Mouse (Mus musculus): ENCODE data around the gene Atp8b4.

The Atp8b4 gene

GRCm38 (mm10) chr2:126394924-126395323 lies 105.5 kb downstream of the Atp8b4 start:
- in situ Hi-C loops (cut with MboI; ENCODE audit: low pct_unique_long_range_greater_than_20kb in 1 of 2, low sequenced_read_pairs in 2 of 2, unreplicated experiment in 1 of 2), result no loop called here

GRCm38 (mm10) chr2:126387458-126388037 lies 112.9 kb downstream of the Atp8b4 start:
- in situ Hi-C loops (cut with MboI; ENCODE audit: low pct_unique_long_range_greater_than_20kb in 1 of 2, low sequenced_read_pairs in 2 of 2, unreplicated experiment in 1 of 2), result no loop called here

- in situ Hi-C loops (cut with MboI; ENCODE audit: low pct_unique_long_range_greater_than_20kb in 1 of 2, low sequenced_read_pairs in 2 of 2, unreplicated experiment in 1 of 2), result no loop called here
These were observed 114.4 kb downstream of the Atp8b4 start for GRCm38 (mm10) chr2:126386056-126386455.

GRCm38 (mm10) chr2:126380300-126380699 lies 120.2 kb downstream of the Atp8b4 start:
- in situ Hi-C loops (cut with MboI; ENCODE audit: low pct_unique_long_range_greater_than_20kb in 1 of 2, low sequenced_read_pairs in 2 of 2, unreplicated experiment in 1 of 2), result no loop called here

- in situ Hi-C loops (cut with MboI; ENCODE audit: low pct_unique_long_range_greater_than_20kb in 1 of 2, low sequenced_read_pairs in 2 of 2, unreplicated experiment in 1 of 2), result no loop called here
These were observed 128.8 kb downstream of the Atp8b4 start for GRCm38 (mm10) chr2:126371634-126372033.

GRCm38 (mm10) chr2:126369815-126370214 lies 130.7 kb downstream of the Atp8b4 start:
- in situ Hi-C loops (cut with MboI; ENCODE audit: low pct_unique_long_range_greater_than_20kb in 1 of 2, low sequenced_read_pairs in 2 of 2, unreplicated experiment in 1 of 2), result no loop called here

- in situ Hi-C loops (cut with MboI; ENCODE audit: low pct_unique_long_range_greater_than_20kb in 1 of 2, low sequenced_read_pairs in 2 of 2, unreplicated experiment in 1 of 2), result no loop called here
These were observed 136.4 kb downstream of the Atp8b4 start for GRCm38 (mm10) chr2:126363745-126364725.

GRCm38 (mm10) chr2:126363050-126363744 lies 137.3 kb downstream of the Atp8b4 start:
- in situ Hi-C loops (cut with MboI; ENCODE audit: low pct_unique_long_range_greater_than_20kb in 1 of 2, low sequenced_read_pairs in 2 of 2, unreplicated experiment in 1 of 2), result no loop called here

GRCm38 (mm10) chr2:126361131-126361810 lies 139.2 kb downstream of the Atp8b4 start:
- in situ Hi-C loops (cut with MboI; ENCODE audit: low pct_unique_long_range_greater_than_20kb in 1 of 2, low sequenced_read_pairs in 2 of 2, unreplicated experiment in 1 of 2), result no loop called here

- in situ Hi-C loops (cut with MboI; ENCODE audit: low pct_unique_long_range_greater_than_20kb in 1 of 2, low sequenced_read_pairs in 2 of 2, unreplicated experiment in 1 of 2), result no loop called here
These were observed 139.8 kb downstream of the Atp8b4 start for GRCm38 (mm10) chr2:126360688-126361087.

- in situ Hi-C loops (cut with MboI; ENCODE audit: low pct_unique_long_range_greater_than_20kb in 1 of 2, low sequenced_read_pairs in 2 of 2, unreplicated experiment in 1 of 2), result no loop called here
These were observed 140.5 kb downstream of the Atp8b4 start for GRCm38 (mm10) chr2:126359965-126360364.

- in situ Hi-C loops (cut with MboI; ENCODE audit: low pct_unique_long_range_greater_than_20kb in 1 of 2, low sequenced_read_pairs in 2 of 2, unreplicated experiment in 1 of 2), result no loop called here
These were observed 141.2 kb downstream of the Atp8b4 start for GRCm38 (mm10) chr2:126359278-126359677.

- in situ Hi-C loops (cut with MboI; ENCODE audit: low pct_unique_long_range_greater_than_20kb in 1 of 2, low sequenced_read_pairs in 2 of 2, unreplicated experiment in 1 of 2), result no loop called here
These were observed 141.7 kb downstream of the Atp8b4 start for GRCm38 (mm10) chr2:126358741-126359140.

GRCm38 (mm10) chr2:126355259-126355658 lies 145.2 kb downstream of the Atp8b4 start:
- in situ Hi-C loops (cut with MboI; ENCODE audit: low pct_unique_long_range_greater_than_20kb in 1 of 2, low sequenced_read_pairs in 2 of 2, unreplicated experiment in 1 of 2), result no loop called here

- in situ Hi-C loops (cut with MboI; ENCODE audit: low pct_unique_long_range_greater_than_20kb in 1 of 2, low sequenced_read_pairs in 2 of 2, unreplicated experiment in 1 of 2), result no loop called here
These were observed 148.7 kb downstream of the Atp8b4 start for GRCm38 (mm10) chr2:126351811-126352210.

GRCm38 (mm10) chr2:126343026-126343593 lies 157.4 kb downstream of the Atp8b4 start:
- in situ Hi-C loops (cut with MboI; ENCODE audit: low pct_unique_long_range_greater_than_20kb in 1 of 2, low sequenced_read_pairs in 2 of 2, unreplicated experiment in 1 of 2), result no loop called here

GRCm38 (mm10) chr2:126341521-126341920 lies 159.0 kb downstream of the Atp8b4 start:
- in situ Hi-C loops (cut with MboI; ENCODE audit: low pct_unique_long_range_greater_than_20kb in 1 of 2, low sequenced_read_pairs in 2 of 2, unreplicated experiment in 1 of 2), result no loop called here

- in situ Hi-C loops (cut with MboI; ENCODE audit: low pct_unique_long_range_greater_than_20kb in 1 of 2, low sequenced_read_pairs in 2 of 2, unreplicated experiment in 1 of 2), result no loop called here
These were observed 160.3 kb downstream of the Atp8b4 start for GRCm38 (mm10) chr2:126340201-126340600.
